Mouse (Mus musculus) forelimb bud, embryonic 11.5 days (tissue): Measurements from ENCODE around the gene Tet2.
"Not testable (repeated sequence)": the region's sequence is repeated elsewhere in the genome, so short reads cannot be mapped to it uniquely, and the experiment has no call there.

Experiments
- DNase-seq: peaks from one replicate; pipeline ENCODE4 v3.0.0-alpha.2; 2012; ENCODE audit warnings: low read depth, low spot score

The Tet2 gene

DNA sequence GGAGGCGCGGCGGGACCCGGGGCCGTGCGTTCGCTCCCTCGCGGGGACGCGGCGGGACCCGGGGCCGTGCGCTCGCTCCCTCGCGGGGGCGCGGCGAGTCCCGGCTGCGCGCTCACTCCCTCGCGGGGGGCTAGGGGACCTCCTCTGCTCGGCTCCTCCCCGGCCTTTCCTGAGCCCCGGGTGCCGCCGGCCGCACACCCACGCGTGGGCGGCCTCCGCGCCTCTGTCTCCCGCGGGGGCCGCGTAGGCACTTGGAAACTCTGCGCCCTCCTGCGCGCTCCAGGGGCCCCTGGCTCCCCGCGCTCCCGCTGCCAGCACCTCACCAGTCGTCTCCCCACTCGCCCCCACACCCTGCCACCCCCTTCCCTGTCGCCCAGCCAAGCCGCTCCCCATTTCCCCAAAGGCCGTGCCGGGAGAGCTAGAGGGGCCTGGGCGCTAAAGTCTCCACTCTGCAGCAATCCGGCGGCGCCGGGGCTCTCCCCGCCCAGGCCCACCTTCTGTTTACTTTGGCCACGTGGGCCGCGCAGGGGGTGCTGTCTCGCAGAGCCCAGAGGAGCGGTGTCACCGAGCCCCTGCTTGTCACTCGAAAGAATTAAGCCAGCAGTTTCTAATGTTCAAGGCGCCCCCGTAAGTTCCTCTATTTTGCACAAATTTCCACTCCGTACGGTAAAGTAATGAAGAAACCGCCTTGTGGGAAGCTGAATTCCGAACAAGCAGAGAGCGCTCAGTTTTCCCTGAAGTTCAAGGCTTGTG lies at the start of gene Tet2:
Gene Tet2, minus strand, starts transcription at position 589 of the 753 bp plus-strand sequence.
- DNase-seq, result peak; percentile 49

DNA sequence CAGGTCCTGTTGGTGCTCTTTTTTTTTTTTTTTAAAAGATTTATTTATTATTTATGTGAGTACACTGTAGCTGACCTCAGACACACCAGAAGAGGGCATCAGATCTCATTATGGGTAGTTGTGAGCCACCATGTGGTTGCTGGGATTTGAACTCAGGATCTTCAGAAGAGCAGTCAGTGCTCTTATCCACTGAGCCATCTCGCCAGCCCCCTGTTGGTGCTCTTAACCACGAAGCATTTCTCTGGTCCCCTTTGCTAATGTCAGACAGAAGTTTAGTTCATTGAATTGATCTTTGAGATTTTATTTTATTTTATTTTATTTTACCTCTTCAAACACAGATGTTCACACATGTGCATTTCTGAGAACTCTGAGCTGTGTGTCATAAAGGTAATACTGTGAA lies 48.1 kb upstream of the Tet2 start:
- DNase-seq, result not testable (repeated sequence)

DNA sequence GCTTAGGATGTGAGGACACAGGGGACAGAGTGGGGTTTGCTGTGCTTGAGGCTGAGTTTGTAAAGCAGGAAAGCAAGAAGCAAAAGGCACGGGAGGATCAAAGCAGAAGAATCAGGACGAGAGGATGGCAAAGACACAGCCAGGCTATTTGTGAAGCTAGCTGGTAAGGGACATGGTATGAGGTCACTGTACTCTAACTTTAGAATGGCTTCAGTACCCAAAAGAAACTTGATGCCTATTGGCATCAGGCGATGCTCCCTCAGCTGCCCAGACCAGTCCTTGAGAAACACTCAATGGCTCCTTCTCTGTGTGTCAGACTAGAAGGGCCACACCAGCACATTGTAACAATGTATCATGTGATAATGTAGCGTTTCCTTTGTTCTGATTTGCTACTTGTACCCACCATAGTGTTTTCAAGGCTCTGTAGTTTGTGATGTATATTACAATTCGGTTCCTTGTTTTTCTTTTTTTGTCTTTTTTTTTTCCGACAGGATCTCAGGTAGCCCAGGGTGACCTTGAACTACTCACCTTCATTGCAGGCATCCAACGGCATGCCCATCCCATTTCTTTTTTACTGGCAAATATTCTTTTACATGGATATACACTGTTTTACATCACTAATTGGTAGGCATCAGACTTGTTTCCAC lies 45.7 kb upstream of the Tet2 start:
- DNase-seq, result no peak

DNA sequence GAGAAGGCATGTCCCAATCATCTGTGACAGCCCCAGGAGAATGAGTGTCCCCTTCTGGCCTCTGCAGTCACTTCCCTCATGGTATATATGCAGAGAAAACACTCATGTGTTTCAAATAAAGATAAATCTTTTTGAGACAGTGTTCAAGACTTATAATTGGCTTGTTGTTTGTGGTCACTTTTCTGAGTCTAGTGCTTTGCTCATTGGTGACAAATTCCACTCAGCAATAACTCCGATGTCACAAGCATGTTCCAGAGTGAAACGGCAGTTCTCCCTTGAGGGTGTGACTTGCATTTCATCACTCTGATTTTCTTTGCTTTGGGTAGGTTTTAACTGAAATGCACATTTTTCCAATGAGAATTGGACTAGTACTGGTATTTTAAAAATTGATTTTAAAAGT lies 40.1 kb upstream of the Tet2 start:
- no peak for DNase-seq

DNA sequence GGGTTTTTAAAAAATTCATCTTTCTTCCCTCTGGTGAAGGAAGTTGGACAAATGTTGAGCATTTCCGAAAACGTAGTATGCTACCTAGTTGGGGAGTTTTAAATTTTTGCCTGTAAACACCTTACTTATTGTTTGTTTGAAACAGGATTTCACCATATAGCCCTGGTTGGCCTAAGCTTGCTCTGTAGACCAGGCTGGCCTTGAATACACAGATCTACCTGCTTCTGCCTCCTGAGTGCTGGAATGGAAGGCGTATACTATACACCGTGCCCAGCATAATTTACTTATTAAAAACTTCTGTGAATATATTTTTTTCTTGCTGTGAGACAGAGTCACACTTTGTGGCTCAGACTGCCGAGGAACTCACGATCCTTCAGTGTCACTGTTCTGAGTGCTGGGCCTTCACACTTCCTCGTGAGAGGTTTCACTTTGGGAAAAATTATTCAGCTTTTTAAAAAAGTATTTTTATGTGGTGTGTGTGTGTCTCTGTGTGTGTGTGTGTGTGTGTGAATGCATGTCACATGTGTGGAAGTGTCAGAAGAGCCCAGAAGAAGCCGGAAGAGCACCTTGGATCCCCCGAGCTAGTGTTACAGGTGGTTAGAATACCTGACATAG lies 38.6 kb upstream of the Tet2 start:
- no peak for DNase-seq

DNA sequence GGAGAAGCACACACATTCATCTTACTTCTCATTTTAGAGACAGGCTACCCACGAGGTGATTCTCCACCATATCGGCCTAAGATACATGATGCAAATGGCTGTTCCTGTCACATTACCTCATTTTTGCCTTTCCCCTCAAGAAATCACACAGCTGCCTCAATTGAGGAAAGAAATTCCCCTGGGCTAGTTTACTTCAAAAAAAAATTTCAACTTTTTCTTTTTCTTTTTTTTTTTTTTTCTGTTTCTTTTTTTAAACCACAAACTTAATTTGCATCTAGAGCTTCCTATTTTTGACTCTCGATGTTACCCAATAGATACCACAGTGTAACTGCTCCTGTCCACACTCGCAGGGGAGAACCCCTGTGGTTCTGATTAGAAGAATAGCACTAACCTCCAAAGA lies 38.0 kb upstream of the Tet2 start:
- no peak for DNase-seq

DNA sequence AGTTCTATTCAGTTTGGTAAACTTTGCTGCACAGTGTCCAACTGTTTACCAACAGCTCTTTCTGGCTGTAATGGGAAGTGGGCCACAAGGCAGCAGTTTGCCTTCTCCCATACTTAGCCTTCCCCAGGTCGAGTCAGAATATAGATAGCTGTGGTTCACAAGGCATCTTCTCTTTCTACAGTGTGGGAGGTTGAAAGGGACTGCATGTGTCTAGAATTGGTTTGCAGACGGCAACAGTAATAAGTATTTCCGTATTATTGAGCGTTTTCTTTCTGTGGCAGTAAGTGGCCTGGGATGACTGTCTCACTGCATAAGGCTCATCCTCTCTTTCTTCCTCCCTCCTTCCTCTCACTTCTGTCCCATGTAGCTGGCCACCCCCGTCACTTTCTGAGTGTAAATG lies 37.2 kb upstream of the Tet2 start:
- DNase-seq, result no peak

DNA sequence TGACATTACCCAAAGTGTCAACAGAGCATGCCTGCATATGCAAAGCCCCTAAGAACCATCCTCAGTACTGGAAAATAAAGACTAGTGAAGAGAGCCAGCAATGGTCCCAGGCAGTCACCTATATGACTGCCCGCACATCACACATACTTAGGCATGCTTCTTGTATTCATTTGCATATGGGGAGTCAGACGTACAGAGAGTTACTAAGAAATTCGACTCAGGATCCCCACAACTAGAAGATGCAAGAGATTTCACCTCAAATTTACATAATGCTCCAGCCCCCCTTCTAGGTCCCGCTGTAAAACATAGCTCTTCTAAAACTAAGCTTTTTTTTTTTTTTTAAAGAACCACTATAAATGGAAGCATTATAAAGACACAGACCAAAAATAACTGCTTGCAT lies 36.6 kb upstream of the Tet2 start:
- no peak for DNase-seq

DNA sequence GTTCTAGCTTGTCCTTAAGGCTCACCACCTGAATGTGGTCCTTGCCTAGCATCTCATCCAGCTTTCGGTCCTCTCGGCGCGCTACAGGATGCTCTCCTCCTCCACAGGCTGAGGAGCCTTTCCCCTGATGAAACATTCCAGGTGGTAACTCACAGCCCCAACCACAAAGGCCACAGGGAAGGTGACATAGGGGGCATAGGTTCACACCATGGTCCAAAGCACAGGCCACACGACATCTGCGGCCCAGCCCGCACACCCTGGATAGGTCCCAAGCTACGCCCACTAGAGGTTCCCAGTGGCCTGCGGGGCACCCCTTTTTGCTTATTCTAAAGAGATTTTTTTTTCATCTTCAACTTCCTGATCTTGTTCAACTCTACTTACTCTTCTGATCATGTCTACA lies 34.7 kb upstream of the Tet2 start:
- no peak for DNase-seq

DNA sequence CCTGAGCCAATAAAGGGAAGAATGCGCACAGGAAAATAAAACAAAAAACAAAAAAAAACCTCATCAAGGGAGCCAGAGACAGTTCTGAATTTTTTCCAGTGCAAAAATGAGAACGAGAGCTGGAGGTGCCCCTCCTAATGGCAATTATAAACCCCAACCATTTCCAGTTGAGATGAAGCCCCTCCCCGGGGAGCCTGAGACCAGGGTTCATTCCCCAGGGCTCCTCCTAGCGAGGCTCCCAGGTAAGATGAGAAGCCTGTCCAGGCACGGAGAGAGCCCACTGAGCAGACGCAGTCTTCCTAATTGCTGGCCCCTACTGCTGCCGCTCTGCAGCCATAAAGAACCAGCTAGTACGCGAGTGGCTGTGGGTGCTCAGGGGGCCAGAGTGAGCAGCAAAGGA lies 34.2 kb upstream of the Tet2 start:
- DNase-seq, result no peak

DNA sequence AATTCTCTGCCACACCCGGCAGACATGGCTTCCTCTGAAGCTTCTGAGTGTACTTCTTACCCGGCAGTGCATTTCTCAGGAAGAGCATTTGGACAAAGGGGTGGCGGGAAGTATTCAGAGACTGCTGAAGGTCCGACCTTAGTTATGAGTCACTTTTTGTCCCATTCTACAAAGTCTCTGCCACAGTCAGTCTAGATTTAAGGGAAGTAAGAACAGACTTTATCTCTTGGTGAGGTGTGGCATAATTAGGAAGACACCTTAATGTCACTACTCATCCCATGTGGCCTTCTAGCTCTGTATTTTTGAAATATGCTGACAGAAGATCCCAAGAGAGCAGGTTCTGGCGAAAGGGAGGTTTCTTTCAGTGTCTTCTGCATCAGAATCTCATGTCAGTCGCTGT lies 30.0 kb upstream of the Tet2 start:
- no peak for DNase-seq

DNA sequence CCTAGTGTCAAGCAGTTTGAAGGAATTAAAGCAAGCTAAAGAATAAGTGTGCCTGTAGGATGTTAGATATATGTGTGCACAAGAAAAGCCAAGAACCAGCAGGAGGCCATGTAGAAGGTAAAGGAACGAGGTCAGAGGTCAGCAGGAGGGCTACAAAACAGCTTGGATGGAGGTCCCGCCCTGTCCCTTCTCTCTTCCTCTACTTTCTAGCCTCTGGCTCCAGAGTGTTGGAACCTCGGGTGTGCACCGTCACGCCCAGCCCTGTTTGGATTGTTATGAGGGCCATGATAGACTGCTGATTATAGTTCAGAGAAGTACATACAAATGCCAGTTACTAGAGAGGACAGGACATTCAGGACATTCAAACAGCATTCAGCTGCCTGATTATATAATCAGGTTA lies 27.0 kb upstream of the Tet2 start:
- no peak for DNase-seq

DNA sequence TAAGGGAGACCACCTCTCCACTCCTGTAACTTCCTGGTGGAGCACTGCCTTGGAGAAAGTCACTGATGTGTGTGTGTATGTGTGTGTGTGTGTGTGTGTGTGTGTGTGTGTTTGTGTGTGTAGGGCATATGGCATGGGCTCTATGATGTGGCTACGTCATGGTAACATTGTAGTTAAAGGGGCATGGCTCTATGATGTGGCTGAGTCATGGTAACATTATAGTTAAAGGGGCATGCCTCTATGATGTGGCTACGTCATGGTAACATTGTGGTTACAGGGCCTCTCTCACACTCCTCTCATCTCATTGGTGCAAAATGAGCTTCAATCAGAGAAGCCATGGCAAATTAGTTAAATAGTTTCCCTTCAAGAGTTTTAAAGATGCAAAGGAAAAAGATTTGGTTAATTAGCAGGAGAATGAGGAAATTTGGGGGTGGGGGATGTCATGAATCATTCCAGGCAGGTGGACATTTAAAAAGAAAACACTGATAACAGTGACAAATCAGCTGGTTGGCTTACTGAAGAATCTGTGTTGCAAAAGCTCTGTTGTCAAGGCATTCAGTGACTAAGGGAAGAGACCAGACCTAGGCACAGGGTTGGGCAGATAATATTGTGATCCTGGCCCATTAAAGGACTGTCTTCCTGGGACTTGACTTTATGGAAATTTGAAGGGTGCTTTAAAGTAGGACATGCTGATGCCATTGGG lies 18.7 kb upstream of the Tet2 start:
- DNase-seq, result no peak

DNA sequence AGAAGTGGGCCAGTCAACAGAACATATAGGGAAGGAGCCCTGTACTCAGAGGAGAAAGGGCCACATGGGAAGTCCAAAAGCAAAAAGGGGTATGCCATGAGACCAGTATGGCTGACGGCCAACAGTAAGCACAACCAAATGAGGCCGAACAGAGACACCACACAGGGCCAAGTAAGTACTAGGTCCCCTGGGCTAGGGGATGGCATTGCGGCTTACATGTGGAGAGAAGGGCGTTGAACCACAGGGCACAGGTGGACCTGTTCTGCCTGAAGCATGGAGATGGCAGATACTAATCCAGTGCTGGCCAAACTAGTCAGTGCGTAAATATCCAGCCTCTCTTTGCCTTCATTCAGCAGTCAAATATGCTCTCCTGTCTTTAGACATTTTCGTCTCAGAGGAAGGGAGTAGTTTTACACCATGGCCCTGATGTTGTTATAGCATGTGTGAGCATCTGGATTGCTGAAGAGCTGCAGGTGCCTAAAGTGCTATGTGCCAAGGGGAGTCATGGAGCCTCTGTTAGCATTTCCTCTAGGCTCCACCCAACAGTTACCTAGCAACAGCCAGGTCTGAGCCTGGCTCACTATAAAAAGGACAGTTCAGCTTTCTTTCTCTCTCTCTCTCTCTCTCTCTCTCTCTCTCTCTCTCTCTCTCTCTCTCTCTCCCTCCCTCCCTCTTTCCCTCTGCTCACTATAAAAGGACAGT lies 14.6 kb upstream of the Tet2 start:
- DNase-seq, result no peak

DNA sequence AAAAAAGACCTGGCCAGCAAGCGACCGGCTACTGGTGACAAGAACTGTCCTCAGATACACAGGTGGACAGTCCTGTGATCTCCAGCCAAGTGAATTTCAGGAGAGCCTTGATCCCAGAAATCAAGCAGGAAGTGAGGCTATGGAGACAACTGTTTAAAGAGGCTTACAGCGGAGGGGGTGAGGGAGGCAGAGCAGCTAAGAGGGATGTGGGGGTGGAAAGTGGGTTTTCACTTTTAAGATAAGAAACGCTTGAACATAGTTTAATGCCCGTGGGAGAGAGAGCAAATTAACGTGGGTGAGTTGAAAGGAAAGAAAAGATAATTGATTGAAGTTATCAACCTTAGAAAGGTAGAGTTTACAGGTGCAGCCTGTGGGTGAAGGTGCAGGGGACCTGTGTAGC lies 12.7 kb upstream of the Tet2 start:
- no peak for DNase-seq

DNA sequence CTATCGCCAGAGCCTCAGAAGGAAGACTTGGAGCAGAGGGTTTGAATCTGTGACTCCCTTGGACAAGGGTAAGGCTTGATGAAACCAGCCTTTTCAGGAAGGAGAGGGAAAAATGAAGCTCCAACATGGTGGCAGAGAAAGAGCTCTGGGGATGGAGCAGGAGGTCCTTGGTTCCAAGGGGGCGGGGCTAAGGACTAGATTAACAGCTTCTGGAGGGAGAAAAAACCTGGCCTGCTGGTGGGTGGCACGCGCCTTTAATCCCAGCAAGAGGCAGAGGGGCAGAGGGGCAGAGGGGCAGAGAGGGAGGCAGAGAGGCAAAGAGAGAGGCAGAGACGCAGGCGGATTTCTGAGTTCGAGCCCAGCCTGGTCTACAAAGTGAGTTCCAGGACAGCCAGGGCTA lies 12.2 kb upstream of the Tet2 start:
- no peak for DNase-seq

DNA sequence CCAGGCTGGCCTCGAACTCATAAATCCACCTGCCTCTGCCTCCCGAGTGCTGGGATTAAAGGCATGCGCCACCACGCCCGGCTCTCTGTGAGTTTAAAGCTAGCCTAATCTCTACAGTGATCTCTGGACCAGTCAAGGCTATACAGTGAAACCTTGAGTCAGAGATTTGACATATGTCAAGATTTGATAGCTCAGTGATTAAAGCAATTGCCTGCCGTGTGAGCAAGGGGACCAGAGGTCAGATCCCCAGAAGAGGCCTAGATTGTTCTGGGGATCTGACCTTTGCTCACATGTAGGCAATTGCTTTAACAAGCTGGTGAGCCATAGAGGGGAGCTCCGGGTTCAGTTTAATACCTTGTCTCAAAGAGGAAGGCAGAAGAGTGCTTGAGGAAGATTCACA lies 10.4 kb upstream of the Tet2 start:
- DNase-seq, result no peak

DNA sequence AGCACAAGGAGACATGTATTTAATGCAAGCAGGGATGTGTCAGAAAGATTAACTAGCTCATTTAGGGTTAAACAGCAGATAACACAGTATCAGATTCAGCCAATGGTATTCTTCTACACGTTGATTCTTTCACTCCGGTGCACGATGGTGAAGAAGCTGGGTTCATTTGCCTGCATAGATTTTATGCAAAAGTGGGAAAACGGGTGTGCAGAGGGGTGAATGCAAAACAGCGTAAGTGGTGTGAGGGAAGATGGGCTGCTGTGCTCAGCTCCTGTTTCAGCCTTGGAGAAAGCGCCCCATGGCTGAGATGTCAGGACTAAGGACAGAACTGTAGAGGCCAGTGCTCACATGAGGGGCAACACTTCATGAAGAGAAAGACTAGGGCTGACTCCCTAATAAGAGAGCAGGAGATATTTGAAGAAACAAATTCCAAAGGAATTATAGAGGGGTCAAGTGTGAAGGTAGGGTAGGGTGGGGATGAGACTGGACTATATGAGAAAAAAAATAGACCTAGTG lies 9.7 kb upstream of the Tet2 start:
- no peak for DNase-seq

DNA sequence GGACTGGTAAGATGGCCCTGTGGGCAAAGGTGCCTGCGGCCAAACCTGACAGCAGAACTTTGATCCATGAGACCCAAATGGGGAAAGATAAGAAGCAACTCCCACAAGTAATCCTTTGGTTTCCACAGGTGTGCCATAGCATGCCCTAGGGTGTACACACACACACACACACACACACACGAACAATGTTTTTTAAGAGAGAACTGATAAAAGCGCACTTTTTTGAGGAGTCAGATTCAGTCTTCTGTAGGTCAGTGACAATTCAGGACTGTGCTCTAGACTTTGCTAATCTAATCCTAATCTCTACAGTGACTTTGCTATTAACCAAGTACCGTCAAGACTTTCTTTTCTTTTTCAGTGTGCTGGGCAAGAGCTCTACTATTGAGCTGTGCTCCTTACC lies 9.2 kb upstream of the Tet2 start:
- DNase-seq, result no peak

DNA sequence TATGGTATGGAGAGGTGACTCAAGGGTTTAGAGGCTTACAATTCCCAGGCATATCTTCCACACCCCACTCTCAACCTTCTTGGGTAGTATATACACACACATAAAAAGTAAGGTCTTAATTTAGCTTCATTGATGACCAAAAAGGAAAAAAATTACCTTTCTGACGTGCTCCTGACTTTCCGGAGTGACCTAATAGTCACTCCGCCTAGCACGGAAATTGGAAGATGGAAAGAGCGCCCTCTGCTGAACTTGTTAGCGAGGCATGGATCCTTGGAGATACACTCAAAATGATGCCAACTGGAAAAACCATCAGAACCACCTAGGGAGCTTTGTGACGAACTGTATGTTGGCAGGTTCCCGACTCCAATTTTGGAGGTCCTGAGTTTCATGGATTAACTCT lies 7.0 kb upstream of the Tet2 start:
- DNase-seq, result no peak

DNA sequence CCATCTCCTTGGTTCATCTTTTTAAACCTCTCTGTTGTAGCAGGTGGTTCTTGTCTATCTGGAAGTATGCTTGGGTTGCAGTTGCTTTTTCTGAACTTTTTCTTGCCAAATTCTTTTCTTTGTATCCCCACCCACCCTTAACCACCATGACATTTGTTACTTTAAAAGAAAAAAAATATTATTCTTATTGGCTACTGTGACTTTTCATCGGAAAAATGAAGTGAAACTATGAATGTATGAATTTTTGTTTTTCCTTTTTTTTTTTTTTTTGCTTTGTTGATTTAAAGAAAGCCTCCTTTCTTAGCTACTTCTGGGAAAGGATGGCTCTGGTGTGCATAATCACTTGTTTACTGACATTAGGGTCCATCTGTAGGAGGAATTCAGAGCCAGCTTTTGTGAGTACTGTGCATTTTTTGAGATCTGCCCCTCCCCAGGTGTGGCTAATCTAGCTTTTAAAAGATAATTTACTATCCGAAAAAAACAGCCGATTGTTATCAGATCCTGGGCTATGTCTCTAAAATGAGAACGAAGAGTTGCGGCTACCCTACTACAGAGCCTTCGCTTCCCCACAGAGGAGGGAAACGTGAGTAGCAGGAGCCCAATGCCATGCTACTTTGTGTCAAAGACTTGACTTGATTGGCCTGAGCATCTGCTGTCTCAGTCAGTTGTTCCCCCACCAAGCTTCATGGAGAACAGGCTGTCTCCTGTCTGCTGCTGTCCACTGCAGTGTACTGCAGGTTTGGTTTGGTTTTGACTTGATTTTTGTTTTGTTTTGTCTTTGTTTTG lies 4.6 kb upstream of the Tet2 start:
- DNase-seq, result no peak
